Comparison of ENCODE assay signal across 37 mouse cellular contexts in the genomic region with DNA sequence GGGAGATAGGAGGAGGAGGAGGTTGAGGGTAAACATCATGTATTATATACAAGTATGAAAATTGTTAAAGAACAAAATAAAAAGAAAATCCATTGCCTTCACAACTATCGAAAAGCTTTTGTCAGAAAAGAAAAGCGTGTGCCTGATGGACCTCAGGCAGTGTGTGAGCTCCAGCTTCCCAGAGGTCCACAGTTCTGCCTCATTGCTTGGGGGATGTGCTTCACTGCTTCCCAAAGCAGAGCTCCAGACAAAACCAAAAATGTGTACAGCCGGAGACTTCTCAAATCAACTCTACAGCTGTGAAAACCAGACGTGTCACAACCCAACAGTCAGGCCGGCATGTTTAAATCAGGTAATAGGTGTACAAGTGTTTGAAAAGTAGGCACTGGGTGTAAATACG. TPM values are rescaled to one million over a fixed set of nuclear protein-coding genes. Genes with fewer than 3 reads are reported as not detected.
"Had no signal": no experiment of that assay in that cellular context is flagged by ENCODE, and none has a peak within 500 bp of the region (broad histone marks: within the 10 kb centered on the region; RNA-seq: fewer than 3 reads in every experiment).

No protein-coding gene starts in this region.

- H3K4me2 ChIP-seq: limb, embryonic 12.5 days; limb, embryonic 13.5 days; limb, embryonic 15.5 days; liver, embryonic 11.5 days; liver, embryonic 12.5 days; liver, embryonic 13.5 days; liver, embryonic 15.5 days; lung, embryonic 14.5 days; lung, embryonic 15.5 days; midbrain, embryonic 11.5 days; midbrain, embryonic 12.5 days; midbrain, embryonic 13.5 days; midbrain, embryonic 15.5 days; neural tube, embryonic 12.5 days; neural tube, embryonic 13.5 days had no signal

- H3K27me3 ChIP-seq: limb, embryonic 15.5 days; liver, embryonic 12.5 days; liver, embryonic 13.5 days; liver, embryonic 15.5 days; lung, embryonic 15.5 days; midbrain, embryonic 12.5 days; midbrain, embryonic 13.5 days; midbrain, embryonic 15.5 days; neural tube, embryonic 12.5 days; neural tube, embryonic 13.5 days had no signal

- DNase-seq: left cerebral cortex, postnatal 4 days; liver; liver, embryonic 13.5 days; liver, postnatal 0 days; lung, adult 18-20 months; lung, adult 2 months; lung, embryonic 14.5 days; lung, postnatal 10 days; lung, postnatal 14 days; lung, postnatal 36 days; lung, postnatal 4 days; midbrain, embryonic 14.5 days had no signal

- H3K9me3 ChIP-seq: limb, embryonic 10.5 days; limb, embryonic 12.5 days; limb, embryonic 13.5 days; limb, embryonic 15.5 days; liver, embryonic 12.5 days; liver, embryonic 13.5 days; liver, embryonic 15.5 days; lung, embryonic 15.5 days; megakaryocyte, embryonic 14.5 days; midbrain, embryonic 10.5 days; midbrain, embryonic 12.5 days; midbrain, embryonic 13.5 days; midbrain, embryonic 15.5 days; neural tube, embryonic 12.5 days; neural tube, embryonic 13.5 days had no signal

- H3K4me3 ChIP-seq: limb, embryonic 10.5 days; limb, embryonic 12.5 days; limb, embryonic 13.5 days; limb, embryonic 15.5 days; liver, embryonic 12.5 days; liver, embryonic 13.5 days; liver, embryonic 15.5 days; lung, embryonic 15.5 days; megakaryocyte, embryonic 14.5 days; midbrain, embryonic 10.5 days; midbrain, embryonic 12.5 days; midbrain, embryonic 13.5 days; midbrain, embryonic 15.5 days; myocyte; neural tube, embryonic 12.5 days; neural tube, embryonic 13.5 days had no signal

- H3K4me1 ChIP-seq: limb, embryonic 12.5 days; limb, embryonic 13.5 days; limb, embryonic 15.5 days; liver, embryonic 12.5 days; liver, embryonic 13.5 days; liver, embryonic 15.5 days; lung, embryonic 15.5 days; midbrain, embryonic 10.5 days; midbrain, embryonic 12.5 days; midbrain, embryonic 15.5 days; neural tube, embryonic 12.5 days; neural tube, embryonic 13.5 days had no signal

- H3K9ac ChIP-seq: limb, embryonic 12.5 days; limb, embryonic 13.5 days; limb, embryonic 15.5 days; liver, embryonic 12.5 days; liver, embryonic 13.5 days; liver, embryonic 14.5 days; liver, embryonic 15.5 days; liver, postnatal 0 days; lung, embryonic 14.5 days; lung, embryonic 15.5 days; midbrain, embryonic 12.5 days; midbrain, embryonic 13.5 days; midbrain, embryonic 15.5 days; neural tube, embryonic 12.5 days; neural tube, embryonic 13.5 days had no signal

- H3K27ac ChIP-seq: limb, embryonic 10.5 days; limb, embryonic 12.5 days; limb, embryonic 13.5 days; limb, embryonic 15.5 days; liver, embryonic 12.5 days; liver, embryonic 13.5 days; liver, embryonic 14.5 days; liver, embryonic 15.5 days; lung, embryonic 15.5 days; macrophage; midbrain, embryonic 10.5 days; midbrain, embryonic 12.5 days; midbrain, embryonic 13.5 days; midbrain, embryonic 15.5 days; neural tube, embryonic 12.5 days; neural tube, embryonic 13.5 days had no signal

- ATAC-seq: liver, embryonic 12.5 days; liver, postnatal 0 days; lung, postnatal 0 days; midbrain, embryonic 13.5 days; midbrain, embryonic 15.5 days; midbrain, embryonic 16.5 days had no signal

- H3K36me3 ChIP-seq: limb, embryonic 10.5 days; limb, embryonic 12.5 days; limb, embryonic 13.5 days; limb, embryonic 15.5 days; liver, embryonic 12.5 days; liver, embryonic 13.5 days; liver, embryonic 15.5 days; lung, embryonic 15.5 days; midbrain, embryonic 10.5 days; midbrain, embryonic 12.5 days; midbrain, embryonic 13.5 days; midbrain, embryonic 15.5 days; neural tube, embryonic 12.5 days; neural tube, embryonic 13.5 days had no signal

RNA-seq across cellular contexts. Expression of a gene that starts 38.7 kb away (rescaled TPM):
- polyA plus RNA-seq: liver, adult 2 months; liver, embryonic 13.5 days; liver, embryonic 15.5 days; liver, embryonic 16.5 days; liver, postnatal 0 days; lung, adult 2 months; lung, embryonic 14.5 days; lung, embryonic 15.5 days; lung, embryonic 16.5 days; lung, postnatal 0 days; macrophage; midbrain, embryonic 13.5 days; midbrain, embryonic 14.5 days; midbrain, embryonic 15.5 days; midbrain, embryonic 16.5 days; midbrain, postnatal 0 days had no signal
